In genomic region chr2:92987901-92988631, GRCm38 (mm10) we compare ENCODE assay signal across 8 mouse cellular contexts. TPM values are rescaled to one million over a fixed set of nuclear protein-coding genes. Genes with fewer than 3 reads are reported as not detected.
DNase-seq lines count a peak whose midpoint lies in the region; ATAC-seq and TF ChIP-seq lines count a peak whose summit lies in the region.

No protein-coding gene starts in this region.

- 15% methylated on average over 19 of the region's 19 CpGs for WGBS in hindbrain, postnatal 0 days

- 0 out of 2 replicates have a peak overlapping the region, but pooled peaks have one; percentile 24 for H3K9ac ChIP-seq in hindbrain, postnatal 0 days (replicated peaks; ENCODE audit: low read length)

- no peak for ATAC-seq in CD4-positive, CD25-positive, alpha-beta regulatory T cell, adult 4 months
- ATAC-seq in common myeloid progenitor, adult 5-6 weeks (replicated peaks; ENCODE audit: low read depth, poor library complexity, severe bottlenecking) = peak; percentile 45
- peak; percentile 92 for ATAC-seq in hindbrain, postnatal 0 days
- 0 out of 2 replicates have a peak, but pooled peaks have one; percentile 17 for ATAC-seq in megakaryocyte-erythroid progenitor cell, adult 5-6 weeks (replicated peaks; ENCODE audit: low FRiP score, low TSS enrichment, poor library complexity, severe bottlenecking)

- H3K27me3 ChIP-seq in hindbrain, postnatal 0 days (ENCODE audit: insufficient read depth, low read length) = no peaks in the 10 kb centered on the region
- no peaks in the 10 kb centered on the region for H3K27me3 ChIP-seq in splenic B cell, adult 2 months (ENCODE audit: control insufficient read depth, insufficient read depth, low read length, poor library complexity, severe bottlenecking)

- DNase-seq in CD4-positive, CD25-positive, alpha-beta regulatory T cell, adult 2 months (ENCODE audit: low read depth, low spot score) = peak; percentile 61
- DNase-seq in gastrocnemius, postnatal 14 days = peak; percentile 77
- DNase-seq in hindbrain, postnatal 0 days (ENCODE audit: low spot score) = peak; percentile 79
- DNase-seq in left cerebral cortex, postnatal 36 days (ENCODE audit: low spot score in 2 of 2) = peak; percentile 57 to 66
- peak; percentile 22 for DNase-seq in splenic B cell, adult 2 months (ENCODE audit: low read depth, low spot score)

- peak overlapping the region; percentile 52; the same call in 1 of the 2 replicates for H3K27ac ChIP-seq in hindbrain, postnatal 0 days

- peak overlapping the region; percentile 37; the same call in 1 of the 2 replicates for H3K4me2 ChIP-seq in hindbrain, postnatal 0 days (ENCODE audit: low read depth, low read length)

- peak; percentile 59 for TF ChIP-seq CTCF in hindbrain, postnatal 0 days (IDR thresholded peaks at IDR 0.05; ENCODE audit: low read depth)

- peaks cover 10% of the 10 kb centered on the region for H3K4me1 ChIP-seq in hindbrain, postnatal 0 days (ENCODE audit: insufficient read depth, low read length)

- H3K36me3 ChIP-seq in hindbrain, postnatal 0 days (ENCODE audit: insufficient read depth, low read length) = peaks cover 15% of the 10 kb centered on the region
- peaks cover 2% of the 10 kb centered on the region for H3K36me3 ChIP-seq in splenic B cell, adult 2 months (ENCODE audit: control insufficient read depth, insufficient read depth, low read length, poor library complexity, severe bottlenecking)

- H3K4me3 ChIP-seq in hindbrain, postnatal 0 days (ENCODE audit: low read length) = no peak overlapping the region

- H3K9me3 ChIP-seq in hindbrain, postnatal 0 days (ENCODE audit: low read length) = no peaks in the 10 kb centered on the region

- intact Hi-C loops in gastrocnemius, postnatal 14 days (cut with DNase I; ENCODE audit: low total_unique reads) = no loop called here
- intact Hi-C loops in left cerebral cortex, postnatal 36 days (cut with DNase I) = no loop called here

RNA-seq across cellular contexts. Expression of gene Prdm11, which starts 57.9 kb away (rescaled TPM):
- 1 to 10 TPM; 1.8 to 2.1 TPM for polyA plus RNA-seq in CD4-positive, CD25-positive, alpha-beta regulatory T cell, adult 4 months (2017; shearing (Covaris generic))
- 6.1 and 9.2 TPM in 2 replicates for total RNA-seq in common myeloid progenitor, adult 5-6 weeks (2017)
- 1 to 10 TPM; 1.6 to 1.9 TPM for total RNA-seq in gastrocnemius, postnatal 14 days (2021)
- 14.9 and 15.6 TPM in 2 replicates for total RNA-seq in hindbrain, postnatal 0 days (2014; rRNA removed)
- 3.5 and 3.7 TPM in 2 replicates for polyA plus RNA-seq in hindbrain, postnatal 0 days (2015; fragmentation: Nextera tagmentation; extraction: Ambion mirVana)
- 10 to 100 TPM; 21.0 to 25.1 TPM for total RNA-seq in left cerebral cortex, postnatal 36 days (2021)
- 9.6 and 24.6 TPM in 2 replicates for total RNA-seq in megakaryocyte-erythroid progenitor cell, adult 5-6 weeks (2014; fragmentation: Nextera tagmentation)
- 5.0 and 6.3 TPM in 2 replicates for total RNA-seq in megakaryocyte-erythroid progenitor cell, adult 5-6 weeks (2017)

Comparison
In these comparisons a context has a peak if more than half of its experiments do, and no peak if none do; other contexts are left out.
1. DNase-seq: peak in every context shown above with its lines; median percentile 79 in hindbrain, postnatal 0 days; 77 in gastrocnemius, postnatal 14 days; 62 in left cerebral cortex, postnatal 36 days; 61 in CD4-positive, CD25-positive, alpha-beta regulatory T cell, adult 2 months; 22 in splenic B cell, adult 2 months.